In genomic region chr8:125819797-125820196, GRCm38 (mm10) we compare ENCODE assay signal across 10 mouse cellular contexts.
A peak's percentile ranks its signal among the peaks of the same experiment; 100 is the strongest.
DNase-seq lines count a peak whose midpoint lies in the region; ATAC-seq and TF ChIP-seq lines count a peak whose summit lies in the region.
"Had no signal": no experiment of that assay in that cellular context is flagged by ENCODE, and none has a peak within 500 bp of the region (broad histone marks: within the 10 kb centered on the region; RNA-seq: fewer than 3 reads in every experiment).

No protein-coding gene starts in this region.

- ATAC-seq in liver, embryonic 12.5 days, result peak; percentile 44; the same call in 1 of the 2 replicates

- TF ChIP-seq POLR2A in lung, adult 2 months (IDR thresholded peaks at IDR 0.05; ENCODE audit: borderline replicate concordance, extremely low read depth, low read depth, low read length), result no peak

- H3K36me3 ChIP-seq in liver, embryonic 12.5 days, result no peaks in the 10 kb centered on the region
- H3K36me3 ChIP-seq: limb, embryonic 13.5 days had no signal

- no peaks in the 10 kb centered on the region; the same call in 1 of the 2 replicates for H3K4me1 ChIP-seq in lung, adult 2 months (ENCODE audit: control insufficient read depth, insufficient read depth, low read length)
- H3K4me1 ChIP-seq in liver, embryonic 12.5 days, result peaks cover 38% of the 10 kb centered on the region

- peak overlapping the region; percentile 20; the same call in 1 of the 2 replicates for H3K4me2 ChIP-seq in liver, embryonic 12.5 days
- H3K4me2 ChIP-seq: limb, embryonic 13.5 days had no signal

- H3K9me3 ChIP-seq in liver, embryonic 12.5 days (replicated peaks), result 0 out of 2 replicates have a peak, but pooled peaks cover 1% of the 10 kb centered on the region

- WGBS in lung, adult 2 months, result 54% methylated on average over 7 of the region's 7 CpGs
- WGBS in liver, embryonic 12.5 days (ENCODE audit: insufficient replicate concordance), result 33% methylated on average over 7 of the region's 7 CpGs

- peak overlapping the region; percentile 84 for H3K27ac ChIP-seq in layer of hippocampus, adult 2 months
- no peak overlapping the region for H3K27ac ChIP-seq in liver, embryonic 12.5 days
- H3K27ac ChIP-seq: limb, embryonic 13.5 days had no signal

- no peak for TF ChIP-seq CTCF in lung, adult 2 months (IDR thresholded peaks at IDR 0.05; ENCODE audit: insufficient read depth, low read length)
- no peak for TF ChIP-seq CTCF in layer of hippocampus, adult 2 months (conservative IDR thresholded peaks at IDR 0.05)

- no peak overlapping the region for H3K9ac ChIP-seq in liver, embryonic 12.5 days
- H3K9ac ChIP-seq: limb, embryonic 13.5 days had no signal

- no peak overlapping the region for H3K4me3 ChIP-seq in lung, adult 2 months (replicated peaks; ENCODE audit: extremely low read depth, low read depth, low read length)
- H3K4me3 ChIP-seq in layer of hippocampus, adult 2 months, result no peak overlapping the region
- H3K4me3 ChIP-seq in liver, embryonic 12.5 days, result no peak overlapping the region
- H3K4me3 ChIP-seq: erythroblast, embryonic 14.5 days; limb, embryonic 13.5 days had no signal

- no peaks in the 10 kb centered on the region for H3K27me3 ChIP-seq in liver, embryonic 12.5 days (replicated peaks)
- H3K27me3 ChIP-seq: limb, embryonic 13.5 days had no signal

- peak; percentile 9 to 31 for DNase-seq in lung, adult 18-20 months
- DNase-seq in lung, adult 2 months, result no peak
- DNase-seq in layer of hippocampus, adult 2 months (ENCODE audit: low spot score in 2 of 2), result peak; percentile 81 to 84
- DNase-seq in right cerebral cortex, postnatal 36 days (ENCODE audit: low spot score in 2 of 2), result peak; percentile 59 to 68
- no peak for DNase-seq in ovary, postnatal 36 days (ENCODE audit: low spot score)
- no peak for DNase-seq in urinary bladder, postnatal 25 days (ENCODE audit: low spot score)
- no peak for DNase-seq in adrenal gland, postnatal 36 days

Comparison
In these comparisons a context has a peak if more than half of its experiments do, and no peak if none do; other contexts are left out.
1. DNase-seq: peak in lung, adult 18-20 months (2 of 2), layer of hippocampus, adult 2 months (2 of 2) and right cerebral cortex, postnatal 36 days (2 of 2); none in lung, adult 2 months (single experiment), ovary, postnatal 36 days (single experiment), urinary bladder, postnatal 25 days (single experiment) and adrenal gland, postnatal 36 days (0 of 2).